Mouse (Mus musculus) forebrain, embryonic 14.5 days (tissue): Measurements from ENCODE around the gene Rab40c. TPM values are rescaled to one million over a fixed set of nuclear protein-coding genes. Genes with fewer than 3 reads are reported as not detected.

Source experiments
- ATAC-seq: fragments of 200-750 bp; cut with Nextera tagmentation; 2 replicates; pipeline ENCODE4 v1.8.0; 2017; ENCODE audit warnings: mild to moderate bottlenecking, moderate library complexity
- DNase-seq: peaks from one replicate; pipeline ENCODE4 v3.0.0-alpha.2; 2015; ENCODE audit warnings: low spot score
- H3K27ac ChIP-seq: fragments of 300-500 bp; sonication (generic); 2 replicates; pipeline ENCODE4 v1.5.1; 2014; ENCODE audit warnings: low read depth, mild to moderate bottlenecking, control low read depth, low read length, moderate library complexity
- H3K27me3 ChIP-seq: fragments of 300-500 bp; sonication (generic); replicated peaks from 2 replicates; pipeline ENCODE4 v1.6.1; 2014; ENCODE audit warnings: low read length, control low read depth, mixed read lengths; ENCODE audit not compliant: control insufficient read depth, insufficient read depth
- H3K36me3 ChIP-seq: fragments of 300-500 bp; sonication (generic); 2 replicates; pipeline ENCODE4 v1.6.1; 2014; ENCODE audit warnings: low read length, control low read depth; ENCODE audit not compliant: control insufficient read depth, insufficient read depth
- H3K4me1 ChIP-seq: fragments of 300-500 bp; sonication (generic); 2 replicates; pipeline ENCODE4 v1.6.1; 2014; ENCODE audit warnings: antibody characterized with exemption, low read length, control low read depth; ENCODE audit not compliant: control insufficient read depth, insufficient read depth
- H3K4me2 ChIP-seq: fragments of 300-500 bp; sonication (generic); 2 replicates; pipeline ENCODE4 v1.6.1; 2014; ENCODE audit warnings: mild to moderate bottlenecking, control low read depth, low read length
- H3K4me3 ChIP-seq: fragments of 300-500 bp; sonication (generic); 2 replicates; pipeline ENCODE4 v1.5.1; 2014; ENCODE audit warnings: low read depth, low read length, control low read depth
- H3K9ac ChIP-seq: fragments of 300-500 bp; sonication (generic); 2 replicates; pipeline ENCODE4 v1.6.1; 2014; ENCODE audit warnings: mild to moderate bottlenecking, low read length, control low read depth, moderate library complexity
- H3K9me3 ChIP-seq: fragments of 300-500 bp; sonication (generic); replicated peaks from 2 replicates; pipeline ENCODE4 v1.6.1; 2016; ENCODE audit warnings: low read length, control low read depth, mixed read lengths; ENCODE audit not compliant: control insufficient read depth
- WGBS: fragments of 180-500 bp; shearing (Covaris S2); extraction: QIAGEN DNeasy Blood & Tissue Kit; methylation state at CpG from one replicate; pipeline ENCODE4 v1.1.7; 2014; 5-methylcytosine and 5-hydroxymethylcytosine counted together
- polyA plus RNA-seq: library from polyadenylated mRNA; unstranded; fragments of >200 nt; fragmentation: Nextera tagmentation; extraction: Ambion mirVana; gene quantifications from 2 replicates; pipeline ENCODE4 v1.2.1, GENCODE M21; 2014

The Rab40c gene
- polyA plus RNA-seq, 1 experiment from 2014 or later, result 31.6 TPM

- no peaks in the 10 kb centered on the region for H3K36me3 ChIP-seq
- peak within 1 kb of the TSS; percentile 79 for H3K27ac ChIP-seq
- peak within 1 kb of the TSS; percentile 84 for H3K4me2 ChIP-seq
- peaks cover 11% of the 10 kb centered on the region for H3K4me1 ChIP-seq
- peak; percentile 97 for DNase-seq
- H3K9me3 ChIP-seq, result no peaks in the 10 kb centered on the region
- no peaks in the 10 kb centered on the region for H3K27me3 ChIP-seq
- peak within 1 kb of the TSS; percentile 82 for H3K9ac ChIP-seq
- peak; percentile 97 for ATAC-seq
- H3K4me3 ChIP-seq, result peak within 1 kb of the TSS; percentile 60
- 3% methylated on average over 64 of the region's 65 CpGs for WGBS
These were observed 58.5 kb downstream of the Rab40c start, which contains the start of gene Wdr90 for GRCm38 (mm10) chr17:25860832-25861703. Gene Wdr90 (minus strand): TSS chr17:25861501.

GRCm38 (mm10) chr17:25860229-25860628, 59.3 kb downstream of the Rab40c start:
- Histone ChIP-seq H3K36me3 (no peaks in the 10 kb centered on the region), H3K4me3 (no peak overlapping the region), H3K4me1 (peaks cover 11% of the 10 kb centered on the region), H3K9ac (peak overlapping the region; percentile 82), H3K27ac (no peak overlapping the region), H3K27me3 (no peaks in the 10 kb centered on the region), H3K9me3 (no peaks in the 10 kb centered on the region), H3K4me2 (peak overlapping the region; percentile 84)
- WGBS, result 91% methylated on average over 6 of the region's 6 CpGs
- ATAC-seq (no peak), DNase-seq (no peak)

- no peaks in the 10 kb centered on the region for H3K9me3 ChIP-seq
- ATAC-seq (peak; percentile 98), DNase-seq (peak; percentile 96)
- H3K27ac ChIP-seq, result peak within 1 kb of the TSS; percentile 72; the same call in 1 of the 2 replicates
- 1% methylated on average over 19 of the region's 21 CpGs for WGBS
- H3K36me3 ChIP-seq, result peaks cover 59% of the 10 kb centered on the region
- peak within 1 kb of the TSS; percentile 86 for H3K9ac ChIP-seq
- peak within 1 kb of the TSS; percentile 86 for H3K4me3 ChIP-seq
- H3K4me2 ChIP-seq, result peak within 1 kb of the TSS; percentile 81
- H3K27me3 ChIP-seq, result no peaks in the 10 kb centered on the region
- peaks cover 6% of the 10 kb centered on the region for H3K4me1 ChIP-seq
These were observed 75.1 kb downstream of the Rab40c start, which contains the start of gene Rhot2 for GRCm38 (mm10) chr17:25844396-25844901. Gene Rhot2 (minus strand): TSS chr17:25844851.

- H3K27ac ChIP-seq, result peak overlapping the region; percentile 72; the same call in 1 of the 2 replicates
- peaks cover 61% of the 10 kb centered on the region for H3K36me3 ChIP-seq
- peak overlapping the region; percentile 86 for H3K4me3 ChIP-seq
- peak; percentile 24 for DNase-seq
- peak; percentile 37 for ATAC-seq
- no peaks in the 10 kb centered on the region for H3K27me3 ChIP-seq
- peaks cover 6% of the 10 kb centered on the region for H3K4me1 ChIP-seq
- 7% methylated on average over 28 of the region's 38 CpGs for WGBS
- peak overlapping the region; percentile 81 for H3K4me2 ChIP-seq
- H3K9ac ChIP-seq, result peak overlapping the region; percentile 86
- H3K9me3 ChIP-seq, result no peaks in the 10 kb centered on the region
These were observed 75.7 kb downstream of the Rab40c start for GRCm38 (mm10) chr17:25843636-25844395.

GRCm38 (mm10) chr17:25843122-25843521, 76.4 kb downstream of the Rab40c start:
- 95% methylated on average over 4 of the region's 4 CpGs for WGBS
- Histone ChIP-seq H3K9me3 (no peaks in the 10 kb centered on the region), H3K4me2 (peak overlapping the region; percentile 81), H3K9ac (peak overlapping the region; percentile 86; the same call in 1 of the 2 replicates), H3K36me3 (peaks cover 61% of the 10 kb centered on the region), H3K4me3 (peak overlapping the region; percentile 86), H3K27me3 (no peaks in the 10 kb centered on the region), H3K27ac (no peak overlapping the region), H3K4me1 (peaks cover 7% of the 10 kb centered on the region)
- ATAC-seq (no peak), DNase-seq (no peak)

- 69% methylated on average over 3 of the region's 3 CpGs for WGBS
- Histone ChIP-seq H3K27ac (no peak overlapping the region), H3K4me1 (peaks cover 13% of the 10 kb centered on the region), H3K27me3 (no peaks in the 10 kb centered on the region), H3K36me3 (peaks cover 57% of the 10 kb centered on the region), H3K4me3 (no peak overlapping the region), H3K9ac (no peak overlapping the region), H3K9me3 (no peaks in the 10 kb centered on the region), H3K4me2 (no peak overlapping the region)
- ATAC-seq, result no peak
- no peak for DNase-seq
These were observed 77.0 kb downstream of the Rab40c start for GRCm38 (mm10) chr17:25842509-25842908.

- no peak within 1 kb of the TSS for H3K9ac ChIP-seq
- H3K4me3 ChIP-seq, result no peak within 1 kb of the TSS
- H3K36me3 ChIP-seq, result peaks cover 49% of the 10 kb centered on the region
- no peak for DNase-seq
- no peaks in the 10 kb centered on the region for H3K9me3 ChIP-seq
- no peak within 1 kb of the TSS for H3K27ac ChIP-seq
- H3K27me3 ChIP-seq, result no peaks in the 10 kb centered on the region
- ATAC-seq, result no peak
- 94% methylated on average over 22 of the region's 22 CpGs for WGBS
- peaks cover 21% of the 10 kb centered on the region for H3K4me1 ChIP-seq
- no peak within 1 kb of the TSS for H3K4me2 ChIP-seq
These were observed 78.2 kb downstream of the Rab40c start, which contains the start of gene Gm20683 for GRCm38 (mm10) chr17:25841117-25841880. Gene Gm20683 (minus strand): TSS chr17:25841763.

- Histone ChIP-seq H3K36me3 (peaks cover 51% of the 10 kb centered on the region), H3K27ac (no peak overlapping the region), H3K4me1 (peaks cover 25% of the 10 kb centered on the region), H3K4me2 (no peak overlapping the region), H3K9me3 (no peaks in the 10 kb centered on the region), H3K4me3 (no peak overlapping the region), H3K9ac (no peak overlapping the region), H3K27me3 (no peaks in the 10 kb centered on the region)
- no peak for ATAC-seq
- DNase-seq, result no peak
- WGBS, result 98% methylated on average over 6 of the region's 6 CpGs
These were observed 79.0 kb downstream of the Rab40c start for GRCm38 (mm10) chr17:25840519-25840918.
